Mouse (Mus musculus): Measurements from ENCODE around the gene 4930518I15Rik. TPM values are rescaled to one million over a fixed set of nuclear protein-coding genes. Genes with fewer than 3 reads are reported as not detected.
"Not testable (repeated sequence)": the region's sequence is repeated elsewhere in the genome, so short reads cannot be mapped to it uniquely, and the experiment has no call there.

4930518I15Rik gene
- polyA plus RNA-seq (2016; fragmentation: Nextera tagmentation; extraction: Ambion mirVana) = 10.0 and 10.7 TPM in 2 replicates

DNA sequence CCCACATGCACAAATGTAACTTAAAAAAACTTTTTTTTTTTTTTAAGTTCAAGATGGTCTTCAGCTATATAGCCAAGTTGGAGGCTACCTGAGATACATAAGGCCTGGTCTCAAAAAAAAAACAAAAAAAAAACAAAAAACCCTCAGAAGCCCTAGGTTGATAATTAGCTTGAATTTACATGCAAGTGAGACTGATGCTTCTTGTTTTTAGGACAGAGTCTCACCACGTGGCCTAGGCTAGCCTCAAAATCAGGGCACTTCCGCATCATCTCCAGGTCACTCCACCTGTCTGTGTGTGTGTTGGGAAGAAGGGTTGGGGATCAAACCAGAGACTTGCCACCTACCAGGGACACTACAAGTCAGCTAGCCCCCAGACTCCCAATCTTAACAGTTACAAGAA is at the start of gene 4930518I15Rik:
Gene 4930518I15Rik, minus strand, starts transcription at position 112 of the 400 bp plus-strand sequence.
- WGBS = 93% methylated on average over 2 of the region's 2 CpGs
- Histone ChIP-seq H3K27me3 (no peaks in the 10 kb centered on the region), H3K9me3 (replicated peaks) (no peaks in the 10 kb centered on the region), H3K27ac (no peak within 1 kb of the TSS), H3K9ac (no peak within 1 kb of the TSS), H3K4me2 (replicated peaks) (no peak within 1 kb of the TSS), H3K36me3 (peaks cover 18% of the 10 kb centered on the region), H3K4me3 (no peak within 1 kb of the TSS), H3K4me1 (peaks cover 8% of the 10 kb centered on the region)
- no peak for ATAC-seq (ENCODE audit: low FRiP score)

DNA sequence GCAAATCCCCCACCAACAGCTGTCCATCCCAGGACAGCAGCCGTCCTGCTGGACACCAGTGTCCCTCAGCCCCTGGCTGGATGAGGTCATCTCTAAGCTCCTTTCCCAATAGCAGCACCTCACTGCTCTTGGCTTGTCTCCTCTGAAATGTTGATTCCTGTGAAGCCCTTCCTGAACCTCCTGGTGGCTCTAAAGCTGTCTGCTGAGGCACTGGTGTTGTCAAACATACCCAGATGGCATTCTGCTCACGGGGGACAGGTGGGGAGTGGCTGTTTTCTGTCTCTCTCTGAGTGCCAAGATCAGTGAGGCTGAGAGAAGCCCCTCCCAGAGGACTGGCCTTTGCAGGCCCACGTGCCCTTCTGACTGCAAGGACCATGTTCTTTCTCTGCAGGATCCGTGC is 48.2 kb upstream of the 4930518I15Rik start:
- not testable (repeated sequence) for H3K9me3 ChIP-seq (replicated peaks); H3K4me1 ChIP-seq; H3K4me2 ChIP-seq (replicated peaks); H3K9ac ChIP-seq; H3K4me3 ChIP-seq; H3K27ac ChIP-seq; H3K27me3 ChIP-seq; H3K36me3 ChIP-seq; ATAC-seq (ENCODE audit: low FRiP score)
- WGBS = 50% methylated on average over 4 of the region's 4 CpGs

DNA sequence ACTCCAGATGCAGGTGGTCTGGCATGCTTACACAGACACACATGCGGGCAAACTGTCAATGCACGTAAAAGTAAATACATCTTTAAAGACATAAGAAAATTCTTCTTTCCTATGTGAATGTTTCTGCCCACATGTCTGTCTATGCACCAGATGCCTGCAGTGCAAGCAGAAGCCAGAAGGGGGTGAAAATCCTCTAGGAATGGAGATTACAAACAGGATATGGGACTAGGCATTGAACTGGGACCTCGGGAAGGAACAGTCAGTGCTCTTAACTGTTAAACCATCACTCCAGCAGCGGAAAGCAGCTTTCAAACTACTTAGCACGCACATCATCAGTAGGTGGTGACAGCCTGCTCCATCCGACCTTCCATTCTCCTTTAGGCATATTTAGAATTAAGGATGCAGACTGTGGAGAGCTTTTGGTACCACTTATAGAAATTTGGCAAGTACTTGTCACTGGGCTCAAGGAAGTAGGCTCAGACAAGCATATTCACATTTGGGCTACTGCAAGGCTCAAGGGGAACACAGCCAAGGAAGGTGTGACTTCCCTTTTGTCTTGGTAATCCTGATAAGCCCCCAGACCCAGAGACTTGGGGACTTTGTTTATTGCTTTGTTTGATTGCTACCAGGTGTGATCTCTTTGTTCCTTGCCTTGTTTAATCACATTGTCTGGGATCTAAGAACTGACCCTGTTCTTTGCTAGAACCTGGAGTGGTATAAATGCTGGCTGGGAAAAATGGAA is 47.4 kb upstream of the 4930518I15Rik start:
- no peak overlapping the region for H3K4me2 ChIP-seq (replicated peaks)
- H3K9me3 ChIP-seq (replicated peaks) = no peaks in the 10 kb centered on the region
- H3K4me3 ChIP-seq = no peak overlapping the region
- H3K4me1 ChIP-seq = no peaks in the 10 kb centered on the region
- H3K9ac ChIP-seq = no peak overlapping the region
- H3K36me3 ChIP-seq = no peaks in the 10 kb centered on the region
- no peak for ATAC-seq (ENCODE audit: low FRiP score)
- no peaks in the 10 kb centered on the region for H3K27me3 ChIP-seq
- no peak overlapping the region for H3K27ac ChIP-seq
- 26% methylated on average over 6 of the region's 6 CpGs for WGBS

DNA sequence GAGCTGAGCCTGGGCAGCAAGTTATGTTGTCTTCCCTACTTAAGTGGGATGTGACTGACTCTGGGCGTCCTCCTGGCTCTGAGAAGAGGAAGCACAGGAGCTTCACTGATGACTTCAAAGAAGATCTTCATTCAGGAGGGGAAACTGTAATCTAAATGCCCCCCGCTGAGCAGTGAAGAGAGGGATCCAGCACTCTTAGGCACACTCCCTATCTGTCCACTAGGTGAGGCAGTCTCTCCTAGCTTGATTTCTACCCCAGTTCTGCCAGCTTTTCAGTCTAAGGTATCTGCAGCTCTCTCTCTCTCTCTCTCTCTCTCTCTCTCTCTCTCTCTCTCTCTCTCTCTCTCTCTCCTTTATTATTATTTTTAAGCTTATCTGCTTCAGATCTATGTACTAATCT is 45.6 kb upstream of the 4930518I15Rik start:
- Histone ChIP-seq H3K27me3 (no peaks in the 10 kb centered on the region), H3K9ac (no peak overlapping the region), H3K9me3 (replicated peaks) (no peaks in the 10 kb centered on the region), H3K27ac (no peak overlapping the region), H3K4me3 (no peak overlapping the region), H3K36me3 (no peaks in the 10 kb centered on the region), H3K4me1 (no peaks in the 10 kb centered on the region), H3K4me2 (replicated peaks) (no peak overlapping the region)
- 26% methylated on average over 2 of the region's 2 CpGs for WGBS
- ATAC-seq (ENCODE audit: low FRiP score) = no peak

DNA sequence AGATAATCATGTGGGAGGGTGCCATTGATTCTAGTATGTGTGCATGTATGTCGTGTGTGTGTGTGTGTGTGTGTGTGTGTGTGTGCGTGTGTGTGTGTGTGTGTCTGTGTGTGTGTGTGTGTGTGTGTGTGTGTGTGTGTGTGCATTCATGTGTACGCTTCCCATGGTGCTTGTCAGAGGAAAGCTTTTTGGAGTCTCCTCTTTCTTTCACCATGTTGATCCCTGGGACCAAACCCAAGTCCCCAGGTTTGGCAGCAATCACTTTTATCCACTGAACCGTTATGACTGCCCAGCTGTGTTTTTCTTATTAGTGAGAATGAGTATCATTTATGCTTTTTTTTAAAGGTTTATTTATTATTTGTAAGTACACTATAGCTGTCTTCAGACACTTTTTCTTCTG is 44.7 kb upstream of the 4930518I15Rik start:
- H3K4me3 ChIP-seq; H3K4me1 ChIP-seq; H3K9me3 ChIP-seq (replicated peaks); ATAC-seq (ENCODE audit: low FRiP score); H3K27ac ChIP-seq; H3K9ac ChIP-seq; H3K4me2 ChIP-seq (replicated peaks); H3K27me3 ChIP-seq; H3K36me3 ChIP-seq: not testable (repeated sequence)
- 78% methylated on average over 4 of the region's 4 CpGs for WGBS

DNA sequence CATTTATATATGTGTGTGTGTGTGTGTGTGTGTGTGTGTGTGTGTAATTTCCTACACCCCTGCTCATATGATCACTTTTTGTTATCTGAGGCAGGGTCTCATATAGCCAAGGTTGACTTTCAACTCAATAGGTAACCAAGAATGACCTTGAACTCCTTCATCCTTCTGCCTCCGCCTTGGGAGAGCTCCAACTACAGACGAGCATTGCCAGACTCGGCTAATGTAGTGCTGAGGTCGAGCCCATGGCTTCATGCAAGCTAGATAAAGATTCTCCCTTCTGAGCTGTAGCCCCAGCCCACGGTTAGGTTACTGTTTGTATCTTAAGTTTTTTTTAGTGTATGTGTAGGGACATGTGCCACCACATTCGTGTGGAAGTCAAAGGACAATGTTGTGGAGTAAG is 44.1 kb upstream of the 4930518I15Rik start:
- no peak overlapping the region for H3K27ac ChIP-seq
- no peak overlapping the region for H3K4me3 ChIP-seq
- H3K9me3 ChIP-seq (replicated peaks) = no peaks in the 10 kb centered on the region
- no peaks in the 10 kb centered on the region for H3K36me3 ChIP-seq
- no peak overlapping the region for H3K9ac ChIP-seq
- no peaks in the 10 kb centered on the region for H3K4me1 ChIP-seq
- ATAC-seq (ENCODE audit: low FRiP score) = no peak
- no peak overlapping the region for H3K4me2 ChIP-seq (replicated peaks)
- 79% methylated on average over 6 of the region's 6 CpGs for WGBS
- H3K27me3 ChIP-seq = no peaks in the 10 kb centered on the region

DNA sequence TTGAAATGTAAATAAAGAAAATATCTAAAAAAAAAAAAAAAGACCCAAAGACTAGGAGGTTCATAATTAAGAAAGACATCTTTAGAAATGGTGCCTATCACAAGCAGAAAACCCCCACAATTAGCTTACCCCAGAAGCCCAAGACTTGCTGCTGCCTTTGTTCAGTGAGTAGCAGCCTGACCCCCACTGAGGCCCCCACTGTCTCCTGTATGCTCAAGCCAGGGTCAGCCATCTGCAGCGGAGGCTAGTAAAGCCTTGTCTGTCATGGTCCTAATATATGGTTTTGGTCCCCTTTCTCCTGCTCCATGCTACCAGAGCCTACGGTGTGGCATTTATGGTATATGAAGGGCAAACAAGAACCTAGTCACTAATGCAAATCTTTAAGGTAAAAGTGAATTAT is 43.6 kb upstream of the 4930518I15Rik start:
- WGBS = 73% methylated on average over 2 of the region's 2 CpGs
- H3K27me3 ChIP-seq = no peaks in the 10 kb centered on the region
- no peaks in the 10 kb centered on the region for H3K4me1 ChIP-seq
- no peak overlapping the region for H3K27ac ChIP-seq
- H3K4me3 ChIP-seq = no peak overlapping the region
- H3K9ac ChIP-seq = no peak overlapping the region
- no peak overlapping the region for H3K4me2 ChIP-seq (replicated peaks)
- no peak for ATAC-seq (ENCODE audit: low FRiP score)
- H3K36me3 ChIP-seq = no peaks in the 10 kb centered on the region
- no peaks in the 10 kb centered on the region for H3K9me3 ChIP-seq (replicated peaks)

DNA sequence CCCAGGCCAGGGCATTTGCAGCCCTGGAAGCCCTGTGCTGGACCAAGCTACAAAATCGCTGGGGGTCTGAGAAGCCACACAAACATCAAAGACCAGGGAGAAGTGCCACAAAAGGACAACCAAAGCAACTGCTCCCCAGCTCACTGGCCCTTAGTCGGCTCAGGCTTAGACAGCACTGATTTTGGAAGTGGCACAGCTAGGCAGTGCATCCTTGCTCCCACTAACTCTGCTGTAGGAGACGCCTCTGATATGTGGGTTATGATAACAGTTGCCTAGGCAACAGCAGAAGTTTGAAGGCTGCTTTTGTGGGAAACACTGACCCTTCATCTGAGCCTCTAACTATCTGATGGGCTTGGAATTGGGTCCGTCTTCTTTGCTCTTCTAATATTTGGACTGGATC is 41.4 kb upstream of the 4930518I15Rik start:
- Histone ChIP-seq H3K9me3 (replicated peaks) (no peaks in the 10 kb centered on the region), H3K4me2 (replicated peaks) (no peak overlapping the region), H3K27ac (no peak overlapping the region), H3K4me3 (no peak overlapping the region), H3K4me1 (no peaks in the 10 kb centered on the region), H3K36me3 (no peaks in the 10 kb centered on the region), H3K9ac (no peak overlapping the region), H3K27me3 (no peaks in the 10 kb centered on the region)
- ATAC-seq (ENCODE audit: low FRiP score) = no peak
- 78% methylated on average over 4 of the region's 4 CpGs for WGBS

DNA sequence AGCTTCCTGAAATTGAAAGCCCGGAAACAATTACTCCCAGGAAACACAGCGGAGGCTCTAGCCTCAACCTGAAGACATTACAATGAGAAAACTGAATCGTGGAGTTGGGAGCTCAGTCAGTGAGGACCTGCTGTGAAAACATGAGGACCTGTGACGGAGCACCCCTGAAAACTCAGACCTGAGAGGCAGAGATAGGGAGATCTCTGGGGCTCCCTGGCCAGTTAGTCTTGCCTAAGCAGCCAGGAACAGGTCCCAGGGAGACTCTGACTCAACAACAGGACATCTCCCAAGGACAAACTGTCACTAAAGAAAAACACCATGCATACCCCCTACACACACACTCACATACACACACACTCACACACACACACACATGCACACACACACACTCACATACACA is 40.6 kb upstream of the 4930518I15Rik start:
- no peak overlapping the region for H3K4me3 ChIP-seq
- H3K27me3 ChIP-seq = no peaks in the 10 kb centered on the region
- no peak for ATAC-seq (ENCODE audit: low FRiP score)
- H3K36me3 ChIP-seq = no peaks in the 10 kb centered on the region
- H3K4me2 ChIP-seq (replicated peaks) = no peak overlapping the region
- H3K27ac ChIP-seq = no peak overlapping the region
- H3K9ac ChIP-seq = no peak overlapping the region
- H3K4me1 ChIP-seq = no peaks in the 10 kb centered on the region
- H3K9me3 ChIP-seq (replicated peaks) = no peaks in the 10 kb centered on the region
- WGBS = 70% methylated on average over 4 of the region's 4 CpGs

DNA sequence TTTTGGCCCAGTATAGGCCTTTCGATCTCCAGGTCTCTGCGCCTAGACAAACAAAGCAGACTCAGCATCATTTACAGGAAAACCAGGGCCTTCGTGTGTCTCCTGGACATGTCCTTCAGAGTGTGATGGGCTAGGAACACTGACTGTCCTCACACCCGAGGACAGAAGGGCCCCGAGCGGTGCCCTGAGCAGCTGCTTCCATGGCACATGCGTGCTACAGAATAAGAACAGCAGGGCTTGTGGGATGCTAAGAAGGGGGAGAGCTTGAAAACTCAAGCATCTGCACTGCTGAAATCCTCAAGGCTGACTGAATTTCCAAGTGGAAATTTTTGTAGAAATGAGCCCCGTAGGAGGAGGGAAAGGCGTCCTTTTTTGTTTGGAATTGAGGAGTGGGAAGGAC is 39.3 kb upstream of the 4930518I15Rik start:
- H3K9me3 ChIP-seq (replicated peaks) = no peaks in the 10 kb centered on the region
- no peak overlapping the region for H3K9ac ChIP-seq
- no peak for ATAC-seq (ENCODE audit: low FRiP score)
- H3K27ac ChIP-seq = no peak overlapping the region
- H3K27me3 ChIP-seq = no peaks in the 10 kb centered on the region
- 88% methylated on average over 9 of the region's 9 CpGs for WGBS
- H3K4me2 ChIP-seq (replicated peaks) = no peak overlapping the region
- H3K4me1 ChIP-seq = peaks cover 6% of the 10 kb centered on the region
- no peak overlapping the region for H3K4me3 ChIP-seq
- H3K36me3 ChIP-seq = no peaks in the 10 kb centered on the region

DNA sequence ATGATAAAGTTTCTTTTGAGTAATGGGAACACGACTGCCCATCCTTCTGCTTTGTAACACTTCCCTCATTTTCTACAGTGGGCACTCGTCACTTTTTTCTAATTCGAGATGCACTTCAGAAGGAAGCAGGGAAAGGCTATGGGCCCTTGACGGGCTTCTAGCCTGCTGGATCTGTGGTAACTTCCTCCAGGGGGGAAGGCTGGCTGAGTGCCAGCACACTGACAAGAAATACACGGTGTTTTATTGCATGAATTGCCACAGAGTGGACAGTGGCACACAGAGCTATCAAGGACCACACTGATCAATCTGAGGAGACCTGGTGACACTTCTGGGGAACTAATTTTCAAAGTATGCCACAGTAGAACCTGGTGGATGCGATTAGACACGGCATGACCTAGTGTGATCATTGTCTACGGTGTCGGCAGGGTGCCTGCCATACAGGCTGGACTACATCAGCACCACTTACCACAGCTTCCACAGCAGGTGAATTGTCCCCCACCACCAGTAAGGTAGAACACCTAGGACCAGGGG is 38.7 kb upstream of the 4930518I15Rik start:
- H3K4me2 ChIP-seq (replicated peaks) = no peak overlapping the region
- 75% methylated on average over 9 of the region's 9 CpGs for WGBS
- H3K4me3 ChIP-seq = no peak overlapping the region
- no peak overlapping the region for H3K27ac ChIP-seq
- no peak for ATAC-seq (ENCODE audit: low FRiP score)
- no peaks in the 10 kb centered on the region for H3K36me3 ChIP-seq
- no peak overlapping the region for H3K9ac ChIP-seq
- H3K9me3 ChIP-seq (replicated peaks) = no peaks in the 10 kb centered on the region
- H3K27me3 ChIP-seq = no peaks in the 10 kb centered on the region
- peaks cover 8% of the 10 kb centered on the region for H3K4me1 ChIP-seq

DNA sequence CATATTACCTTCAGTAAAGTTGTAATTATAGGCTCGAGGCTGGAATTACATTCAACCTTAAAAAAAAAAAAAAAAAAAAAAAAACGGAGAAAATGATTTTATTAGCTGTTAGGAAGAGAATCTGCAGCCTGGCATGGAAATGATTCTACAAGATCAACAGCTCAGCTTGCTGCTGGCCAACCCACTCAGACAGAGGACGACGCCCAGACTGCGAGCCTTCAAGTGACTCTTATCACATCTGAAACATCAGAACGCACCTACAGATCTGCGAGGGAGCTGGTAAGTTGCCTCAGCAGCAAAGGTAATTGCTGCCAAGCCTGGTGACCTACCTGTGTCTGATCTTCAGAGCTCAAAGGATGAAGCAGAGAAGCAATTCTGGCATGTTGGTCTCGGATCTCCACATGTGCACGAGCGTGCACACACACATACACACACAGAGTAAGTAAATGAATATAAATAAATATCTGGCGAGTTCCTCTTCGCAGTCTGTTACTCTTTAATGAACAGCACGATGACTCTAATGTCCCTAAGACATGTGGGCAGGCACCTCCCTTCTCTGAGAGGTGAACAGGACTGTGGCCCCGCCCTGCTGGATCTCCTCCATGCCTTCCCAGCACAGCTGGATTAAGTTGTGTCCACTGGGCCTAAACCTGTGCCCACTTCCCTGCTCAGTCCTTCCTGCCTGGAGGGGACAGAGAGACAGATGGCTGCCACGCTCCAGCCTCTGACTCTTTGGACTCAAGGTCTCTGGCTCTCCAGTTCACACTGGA is 36.9 kb upstream of the 4930518I15Rik start:
- H3K4me3 ChIP-seq = no peak overlapping the region
- no peak overlapping the region for H3K4me2 ChIP-seq (replicated peaks)
- H3K9ac ChIP-seq = no peak overlapping the region
- no peaks in the 10 kb centered on the region for H3K36me3 ChIP-seq
- H3K27me3 ChIP-seq = no peaks in the 10 kb centered on the region
- H3K27ac ChIP-seq = no peak overlapping the region
- no peaks in the 10 kb centered on the region for H3K9me3 ChIP-seq (replicated peaks)
- no peak for ATAC-seq (ENCODE audit: low FRiP score)
- 88% methylated on average over 15 of the region's 15 CpGs for WGBS
- peaks cover 8% of the 10 kb centered on the region for H3K4me1 ChIP-seq
